Mouse (Mus musculus): ENCODE results near the gene Dmrt3. TPM values are rescaled to one million over a fixed set of nuclear protein-coding genes. Genes with fewer than 3 reads are reported as not detected.
A peak's percentile ranks its signal among the peaks of the same experiment; 100 is the strongest.

Dmrt3 gene
- total RNA-seq, 1 experiment from 2014 or later, result not detected

GRCm38 (mm10) chr19:25615889-25616288 lies 5.8 kb downstream of the Dmrt3 start:
- ATAC-seq (replicated peaks; ENCODE audit: low read depth, poor library complexity, severe bottlenecking), result no peak

- peak; percentile 95 for ATAC-seq (replicated peaks; ENCODE audit: low read depth, poor library complexity, severe bottlenecking)
These were observed 12.5 kb downstream of the Dmrt3 start for GRCm38 (mm10) chr19:25622291-25623251.

GRCm38 (mm10) chr19:25628490-25628889 lies 18.4 kb downstream of the Dmrt3 start:
- ATAC-seq (replicated peaks; ENCODE audit: low read depth, poor library complexity, severe bottlenecking), result peak; percentile 95

- no peak for ATAC-seq (replicated peaks; ENCODE audit: low read depth, poor library complexity, severe bottlenecking)
These were observed 25.0 kb downstream of the Dmrt3 start for GRCm38 (mm10) chr19:25635119-25635518.

- peak; percentile 69 for ATAC-seq (replicated peaks; ENCODE audit: low read depth, poor library complexity, severe bottlenecking)
These were observed 25.6 kb downstream of the Dmrt3 start for GRCm38 (mm10) chr19:25635622-25636244.

GRCm38 (mm10) chr19:25638766-25639361 lies 28.8 kb downstream of the Dmrt3 start:
- no peak for ATAC-seq (replicated peaks; ENCODE audit: low read depth, poor library complexity, severe bottlenecking)

GRCm38 (mm10) chr19:25641786-25642185 lies 31.7 kb downstream of the Dmrt3 start:
- no peak for ATAC-seq (replicated peaks; ENCODE audit: low read depth, poor library complexity, severe bottlenecking)

GRCm38 (mm10) chr19:25647136-25647535 lies 37.0 kb downstream of the Dmrt3 start:
- ATAC-seq (replicated peaks; ENCODE audit: low read depth, poor library complexity, severe bottlenecking), result no peak

GRCm38 (mm10) chr19:25648701-25649100 lies 38.6 kb downstream of the Dmrt3 start:
- no peak for ATAC-seq (replicated peaks; ENCODE audit: low read depth, poor library complexity, severe bottlenecking)

GRCm38 (mm10) chr19:25650474-25650873 lies 40.4 kb downstream of the Dmrt3 start:
- no peak for ATAC-seq (replicated peaks; ENCODE audit: low read depth, poor library complexity, severe bottlenecking)

GRCm38 (mm10) chr19:25652560-25652959 lies 42.5 kb downstream of the Dmrt3 start:
- no peak for ATAC-seq (replicated peaks; ENCODE audit: low read depth, poor library complexity, severe bottlenecking)

GRCm38 (mm10) chr19:25654034-25654749 lies 44.1 kb downstream of the Dmrt3 start:
- ATAC-seq (replicated peaks; ENCODE audit: low read depth, poor library complexity, severe bottlenecking), result no peak

GRCm38 (mm10) chr19:25665486-25666339 lies 55.6 kb downstream of the Dmrt3 start:
- ATAC-seq (replicated peaks; ENCODE audit: low read depth, poor library complexity, severe bottlenecking), result no peak

- ATAC-seq (replicated peaks; ENCODE audit: low read depth, poor library complexity, severe bottlenecking), result no peak
These were observed 57.7 kb downstream of the Dmrt3 start for GRCm38 (mm10) chr19:25667836-25668235.

- ATAC-seq (replicated peaks; ENCODE audit: low read depth, poor library complexity, severe bottlenecking), result no peak
These were observed 59.6 kb downstream of the Dmrt3 start for GRCm38 (mm10) chr19:25669593-25670248.

- ATAC-seq (replicated peaks; ENCODE audit: low read depth, poor library complexity, severe bottlenecking), result no peak
These were observed 60.6 kb downstream of the Dmrt3 start for GRCm38 (mm10) chr19:25670571-25671285.

- ATAC-seq (replicated peaks; ENCODE audit: low read depth, poor library complexity, severe bottlenecking), result no peak
These were observed 61.6 kb downstream of the Dmrt3 start for GRCm38 (mm10) chr19:25671681-25672080.
